Mouse (Mus musculus) kidney, embryonic 16.5 days (tissue): ENCODE results near the gene Ctdnep1. TPM values are rescaled to one million over a fixed set of nuclear protein-coding genes. Genes with fewer than 3 reads are reported as not detected.

Experiments used
- ATAC-seq: fragments of 200-750 bp; cut with Nextera tagmentation; 2 replicates; pipeline ENCODE4 v1.8.0; 2017; ENCODE audit warnings: moderate TSS enrichment; ENCODE audit not compliant: low FRiP score, low TSS enrichment
- H3K27ac ChIP-seq: fragments of 300-500 bp; sonication (generic); 2 replicates; pipeline ENCODE4 v1.5.1; 2014; ENCODE audit warnings: low read length
- H3K27me3 ChIP-seq: fragments of 300-500 bp; sonication (generic); 2 replicates; pipeline ENCODE4 v1.6.1; 2014; ENCODE audit warnings: low read length, control low read depth, mixed read lengths; ENCODE audit not compliant: insufficient read depth
- H3K36me3 ChIP-seq: fragments of 300-500 bp; sonication (generic); 2 replicates; pipeline ENCODE4 v1.6.1; 2014; ENCODE audit warnings: low read length, control low read depth, mixed read lengths; ENCODE audit not compliant: insufficient read depth
- H3K4me1 ChIP-seq: fragments of 300-500 bp; sonication (generic); 2 replicates; pipeline ENCODE4 v1.6.1; 2014; ENCODE audit warnings: low read length, control low read depth, mixed read lengths; ENCODE audit not compliant: insufficient read depth
- H3K4me2 ChIP-seq: fragments of 300-500 bp; sonication (generic); replicated peaks from 2 replicates; pipeline ENCODE4 v1.6.1; 2014; ENCODE audit warnings: low read depth, low read length
- H3K4me3 ChIP-seq: fragments of 300-500 bp; sonication (generic); 2 replicates; pipeline ENCODE4 v1.5.1; 2014; ENCODE audit warnings: mild to moderate bottlenecking, low read length
- H3K9ac ChIP-seq: fragments of 300-500 bp; sonication (generic); replicated peaks from 2 replicates; pipeline ENCODE4 v1.6.1; 2014; ENCODE audit warnings: low read length
- H3K9me3 ChIP-seq: fragments of 300-500 bp; sonication (generic); 2 replicates; pipeline ENCODE4 v1.6.1; 2016; ENCODE audit warnings: low read length, control low read depth
- WGBS: fragments of 180-500 bp; shearing (Covaris S2); extraction: QIAGEN DNeasy Blood & Tissue Kit; methylation state at CpG from one replicate; pipeline ENCODE4 v1.1.7; 2014; 5-methylcytosine and 5-hydroxymethylcytosine counted together
- polyA plus RNA-seq: library from polyadenylated mRNA; unstranded; fragments of >200 nt; fragmentation: Nextera tagmentation; extraction: Ambion mirVana; gene quantifications from 2 replicates; pipeline ENCODE4 v1.2.1, GENCODE M21; 2015

Ctdnep1 gene
- polyA plus RNA-seq, 1 experiment from 2014 or later, result 35.8 TPM

- Histone ChIP-seq H3K36me3 (peaks cover 37% of the 10 kb centered on the region), H3K4me1 (peaks cover 28% of the 10 kb centered on the region), H3K9ac (peak overlapping the region; percentile 99), H3K9me3 (no peaks in the 10 kb centered on the region), H3K27me3 (no peaks in the 10 kb centered on the region), H3K4me2 (peak overlapping the region; percentile 84), H3K27ac (peak overlapping the region; percentile 99), H3K4me3 (peak overlapping the region; percentile 100)
- WGBS, result 2% methylated on average over 16 of the region's 16 CpGs
- no peak for ATAC-seq
Observed at GRCm38 (mm10) chr11:69979827-69980195, 1.1 kb upstream of the Ctdnep1 start.

- ATAC-seq, result peak; percentile 94
- Histone ChIP-seq H3K36me3 (peaks cover 37% of the 10 kb centered on the region), H3K9ac (peak overlapping the region; percentile 99), H3K27ac (peak overlapping the region; percentile 99), H3K4me3 (peak overlapping the region; percentile 100), H3K9me3 (no peaks in the 10 kb centered on the region), H3K4me1 (peaks cover 28% of the 10 kb centered on the region), H3K4me2 (peak overlapping the region; percentile 86), H3K27me3 (no peaks in the 10 kb centered on the region)
- WGBS, result 0% methylated on average over 39 of the region's 60 CpGs
Observed at GRCm38 (mm10) chr11:69980196-69981140, 488 bp upstream of the Ctdnep1 start.

GRCm38 (mm10) chr11:69982225-69982624 is 1.3 kb downstream of the Ctdnep1 start, which contains the start of gene Elp5:
Elp5 (minus strand) TSS chr11:69982517.
- H3K4me2 ChIP-seq, result peak within 1 kb of the TSS; percentile 86
- H3K9ac ChIP-seq, result peak within 1 kb of the TSS; percentile 99
- peak within 1 kb of the TSS; percentile 99 for H3K27ac ChIP-seq
- peaks cover 28% of the 10 kb centered on the region for H3K4me1 ChIP-seq
- ATAC-seq, result no peak
- no peaks in the 10 kb centered on the region for H3K27me3 ChIP-seq
- H3K9me3 ChIP-seq, result no peaks in the 10 kb centered on the region
- peak within 1 kb of the TSS; percentile 100 for H3K4me3 ChIP-seq
- peaks cover 38% of the 10 kb centered on the region for H3K36me3 ChIP-seq
- WGBS, result 42% methylated on average over 8 of the region's 8 CpGs

DNA sequence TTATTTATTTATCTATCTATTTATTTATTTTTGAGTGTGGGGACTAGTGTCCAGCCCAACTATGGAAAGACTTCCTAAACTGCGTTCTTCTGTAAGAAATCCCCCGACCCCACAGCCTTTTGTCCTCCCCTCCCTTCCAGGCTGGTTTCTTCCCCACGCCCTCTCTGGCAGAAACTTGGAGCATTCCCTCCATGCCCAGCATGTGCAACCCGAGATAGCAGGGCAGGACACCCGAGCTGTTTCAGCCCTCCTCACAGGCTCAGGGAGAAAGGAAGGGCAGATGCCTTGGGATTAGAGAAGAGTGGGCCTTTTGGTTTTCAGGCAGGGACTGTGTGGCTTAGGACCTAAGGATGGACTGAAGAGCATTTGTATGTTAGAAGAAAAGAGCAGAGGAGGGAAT is 1.9 kb downstream of the Ctdnep1 start:
- Histone ChIP-seq H3K4me1 (peaks cover 28% of the 10 kb centered on the region), H3K4me2 (peak overlapping the region; percentile 86), H3K27me3 (no peaks in the 10 kb centered on the region), H3K9me3 (no peaks in the 10 kb centered on the region), H3K27ac (peak overlapping the region; percentile 61; the same call in 1 of the 2 replicates), H3K36me3 (peaks cover 33% of the 10 kb centered on the region), H3K4me3 (peak overlapping the region; percentile 100), H3K9ac (peak overlapping the region; percentile 66)
- 7% methylated on average over 5 of the region's 5 CpGs for WGBS
- ATAC-seq, result no peak

- H3K4me2 ChIP-seq, result peak overlapping the region; percentile 86
- 69% methylated on average over 4 of the region's 4 CpGs for WGBS
- H3K4me1 ChIP-seq, result peaks cover 28% of the 10 kb centered on the region
- H3K9ac ChIP-seq, result peak overlapping the region; percentile 66
- ATAC-seq, result no peak
- no peaks in the 10 kb centered on the region for H3K9me3 ChIP-seq
- H3K27ac ChIP-seq, result peak overlapping the region; percentile 61; the same call in 1 of the 2 replicates
- H3K27me3 ChIP-seq, result no peaks in the 10 kb centered on the region
- peak overlapping the region; percentile 100; the same call in 1 of the 2 replicates for H3K4me3 ChIP-seq
- peaks cover 34% of the 10 kb centered on the region for H3K36me3 ChIP-seq
Observed at GRCm38 (mm10) chr11:69983377-69983776, 2.4 kb downstream of the Ctdnep1 start.

- no peak overlapping the region for H3K27ac ChIP-seq
- H3K27me3 ChIP-seq, result no peaks in the 10 kb centered on the region
- no peak overlapping the region for H3K4me3 ChIP-seq
- H3K4me2 ChIP-seq, result no peak overlapping the region
- ATAC-seq, result no peak
- peaks cover 41% of the 10 kb centered on the region for H3K36me3 ChIP-seq
- H3K9ac ChIP-seq, result no peak overlapping the region
- 87% methylated on average over 8 of the region's 8 CpGs for WGBS
- H3K4me1 ChIP-seq, result peaks cover 21% of the 10 kb centered on the region
- no peaks in the 10 kb centered on the region for H3K9me3 ChIP-seq
Observed at GRCm38 (mm10) chr11:69984431-69984830, 3.5 kb downstream of the Ctdnep1 start.

DNA sequence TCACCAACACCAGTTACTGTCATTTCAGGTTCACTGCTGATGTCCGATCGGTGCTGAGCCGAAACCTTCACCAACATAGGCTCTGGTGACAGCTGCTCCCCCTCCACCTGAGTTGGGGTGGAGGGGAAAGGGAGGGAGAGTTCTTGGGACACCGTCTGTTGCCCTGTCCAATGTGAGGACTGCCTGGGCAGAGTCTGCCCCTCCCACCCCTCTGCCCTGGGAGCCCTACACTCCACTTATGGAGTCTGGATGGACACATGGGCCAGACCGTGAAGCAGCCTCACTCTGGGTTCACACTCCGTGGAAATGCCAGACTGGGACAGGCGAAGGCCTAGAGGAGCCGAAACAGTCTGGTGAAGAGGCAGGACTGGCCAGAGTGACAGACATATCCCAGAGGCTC is 9.0 kb downstream of the Ctdnep1 start:
- Histone ChIP-seq H3K27ac (peak overlapping the region; percentile 29; the same call in 1 of the 2 replicates), H3K9me3 (no peaks in the 10 kb centered on the region), H3K4me1 (peaks cover 18% of the 10 kb centered on the region), H3K4me3 (no peak overlapping the region), H3K27me3 (no peaks in the 10 kb centered on the region), H3K36me3 (peaks cover 43% of the 10 kb centered on the region), H3K4me2 (no peak overlapping the region), H3K9ac (0 out of 2 replicates have a peak overlapping the region, but pooled peaks have one; percentile 6)
- 0 out of 2 replicates have a peak, but pooled peaks have one; percentile 10 for ATAC-seq
- 88% methylated on average over 8 of the region's 8 CpGs for WGBS

DNA sequence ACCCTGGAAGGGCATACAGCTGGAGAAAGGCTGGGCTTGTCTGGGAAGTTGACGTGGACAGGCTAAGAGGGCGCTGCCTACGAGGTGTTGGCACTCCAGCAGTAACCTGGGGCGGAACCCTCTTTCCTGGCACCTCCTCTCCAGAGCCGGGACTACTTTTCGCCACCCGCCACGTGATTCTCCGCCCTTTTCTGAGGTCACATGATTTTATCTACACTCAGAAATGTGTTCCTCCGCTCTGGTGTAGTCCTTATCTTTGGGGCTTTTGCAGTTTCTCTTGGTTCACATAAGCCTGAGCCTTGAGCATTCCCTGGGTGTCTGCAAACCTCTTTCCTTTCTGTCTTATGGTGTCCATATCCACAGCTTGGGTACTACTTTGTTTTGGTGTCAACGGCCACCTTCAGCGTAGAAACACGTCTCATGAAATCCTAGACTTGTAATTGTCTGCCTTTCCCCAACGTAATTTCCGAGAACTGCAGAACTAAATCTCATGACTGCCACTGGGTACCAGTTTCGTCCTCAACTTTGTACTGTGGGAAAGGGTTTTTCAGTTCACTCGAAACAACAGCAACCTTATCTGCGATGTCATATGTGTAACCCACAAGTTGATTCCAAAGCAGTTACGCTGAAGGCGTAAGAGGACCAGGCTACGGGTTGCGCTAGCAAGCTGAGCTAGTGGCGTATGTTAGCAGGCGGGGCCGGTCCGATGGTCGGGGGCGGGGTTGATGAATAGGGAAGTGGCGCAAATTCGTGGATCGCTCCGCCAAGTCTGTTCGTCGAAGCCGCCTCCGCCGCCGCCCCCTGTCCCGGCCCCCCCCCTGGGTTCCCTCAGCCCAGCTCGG is 10.1 kb downstream of the Ctdnep1 start, which contains the start of gene Gabarap:
Gene Gabarap, plus strand, starts transcription at position 294 of the 842 bp plus-strand sequence.
- Histone ChIP-seq H3K4me1 (peaks cover 21% of the 10 kb centered on the region), H3K4me2 (peak within 1 kb of the TSS; percentile 71), H3K4me3 (peak within 1 kb of the TSS; percentile 95), H3K27me3 (no peaks in the 10 kb centered on the region), H3K9me3 (no peaks in the 10 kb centered on the region), H3K9ac (peak within 1 kb of the TSS; percentile 94), H3K36me3 (peaks cover 34% of the 10 kb centered on the region), H3K27ac (peak within 1 kb of the TSS; percentile 96)
- WGBS, result 0% methylated on average over 40 of the region's 40 CpGs
- ATAC-seq, result peak; percentile 76

DNA sequence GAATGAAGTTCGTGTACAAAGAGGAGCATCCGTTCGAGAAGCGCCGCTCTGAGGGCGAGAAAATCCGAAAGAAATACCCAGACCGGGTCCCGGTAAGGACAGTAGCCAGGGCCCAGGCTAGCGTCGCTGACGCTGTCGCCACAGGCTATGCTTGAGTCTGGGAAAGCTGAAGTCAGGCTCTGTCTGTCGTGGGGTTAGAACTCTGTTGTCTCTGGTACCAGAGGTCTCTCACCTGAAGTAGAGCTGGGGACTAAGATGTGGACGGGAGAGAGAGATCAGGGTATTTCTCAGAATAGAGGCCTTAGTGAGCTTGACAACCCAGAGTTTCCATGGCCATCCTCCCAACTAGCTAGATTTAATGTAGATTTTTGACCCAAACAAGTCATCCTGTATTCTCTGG is 10.8 kb downstream of the Ctdnep1 start:
- peaks cover 30% of the 10 kb centered on the region for H3K36me3 ChIP-seq
- peak; percentile 5; the same call in 1 of the 2 replicates for ATAC-seq
- 0% methylated on average over 15 of the region's 15 CpGs for WGBS

More for the DNA sequence above, 10.8 kb downstream of the Ctdnep1 start:
- peak overlapping the region; percentile 71 for H3K4me2 ChIP-seq
- no peaks in the 10 kb centered on the region for H3K9me3 ChIP-seq
- H3K9ac ChIP-seq, result peak overlapping the region; percentile 94
- peak overlapping the region; percentile 96 for H3K27ac ChIP-seq
- H3K27me3 ChIP-seq, result no peaks in the 10 kb centered on the region
- H3K4me3 ChIP-seq, result peak overlapping the region; percentile 95
- H3K4me1 ChIP-seq, result peaks cover 21% of the 10 kb centered on the region
